Mouse (Mus musculus) heart, embryonic 13.5 days (tissue): ENCODE data around the gene Hist2h2bb. TPM values are rescaled to one million over a fixed set of nuclear protein-coding genes. Genes with fewer than 3 reads are reported as not detected.

Experiments
- microRNA-seq: library from miRNA; unstranded; fragments of <30 nt; microRNA quantifications from one replicate; pipeline ENCODE4, GENCODE M21; 2016
- polyA plus RNA-seq: library from polyadenylated mRNA; unstranded; fragments of >200 nt; fragmentation: Nextera tagmentation; extraction: Ambion mirVana; gene quantifications from 2 replicates; pipeline ENCODE4 v1.2.1, GENCODE M21; 2015

The Hist2h2bb gene
- polyA plus RNA-seq, 1 experiment from 2014 or later: 3.3 TPM

Small RNA genes lying within 50 kb of the gene (microRNA-seq; reads per million reads assigned to microRNA genes)
- gene Gm44492: not detected
- not detected for gene Gm47311
- not detected for gene Gm47313

Other genes starting within 250 kb of the Hist2h2bb start
- gene Vps45, start 211.3 kb upstream of the Hist2h2bb start, polyA plus RNA-seq: 33.6 and 34.9 TPM in 2 replicates
- 14.9 and 17.2 TPM in 2 replicates for gene Otud7b, start 165.2 kb upstream of the Hist2h2bb start, polyA plus RNA-seq
- gene Mtmr11, start 107.7 kb upstream of the Hist2h2bb start, polyA plus RNA-seq: 6.4 and 7.2 TPM in 2 replicates
- 97.7 and 98.6 TPM in 2 replicates for gene Sf3b4, start 97.4 kb upstream of the Hist2h2bb start, polyA plus RNA-seq
- 13.5 and 14.0 TPM in 2 replicates for gene Sv2a, start 88.6 kb upstream of the Hist2h2bb start, polyA plus RNA-seq
- gene Bola1, start 50.0 kb upstream of the Hist2h2bb start, polyA plus RNA-seq: 42.5 and 46.7 TPM in 2 replicates
- not detected in 2 replicates for gene Hist2h2ab, start 49.9 kb upstream of the Hist2h2bb start, polyA plus RNA-seq
- gene Hist2h2ac, start 48.9 kb upstream of the Hist2h2bb start, polyA plus RNA-seq: 4.5 and 5.0 TPM in 2 replicates
- 3.6 and 5.0 TPM in 2 replicates for gene Hist2h2be, start 48.6 kb upstream of the Hist2h2bb start, polyA plus RNA-seq
- 3.0 and 4.3 TPM in 2 replicates for gene Hist2h3c2, start 30.6 kb upstream of the Hist2h2bb start, polyA plus RNA-seq
- gene Hist2h2aa2, start 29.5 kb upstream of the Hist2h2bb start, polyA plus RNA-seq: 34.7 and 49.3 TPM in 2 replicates
- gene Hist2h2aa1, start 24.3 kb upstream of the Hist2h2bb start, polyA plus RNA-seq: 10.6 and 16.1 TPM in 2 replicates
- 0.24 and 0.46 TPM in 2 replicates for gene Hist2h3c1, start 23.1 kb upstream of the Hist2h2bb start, polyA plus RNA-seq
- gene Hist2h4, start 6.4 kb upstream of the Hist2h2bb start, polyA plus RNA-seq: 3.9 and 5.4 TPM in 2 replicates
- gene Hist2h3b, start 1.1 kb upstream of the Hist2h2bb start, polyA plus RNA-seq: 28.3 and 29.4 TPM in 2 replicates
- gene Fcgr1, start 24.2 kb downstream of the Hist2h2bb start, polyA plus RNA-seq: 1.3 and 1.5 TPM in 2 replicates
- gene BC107364, start 182.6 kb downstream of the Hist2h2bb start, polyA plus RNA-seq: 0.68 and 0.78 TPM in 2 replicates